Mouse (Mus musculus) thymus, postnatal 0 days (tissue): ENCODE results near the gene Mn1. TPM values are rescaled to one million over a fixed set of nuclear protein-coding genes. Genes with fewer than 3 reads are reported as not detected.

Experiments
- DNase-seq: peaks from one replicate; pipeline ENCODE4 v3.0.0-alpha.2; 2015; ENCODE audit warnings: low spot score
- polyA plus RNA-seq: library from polyadenylated mRNA; unstranded; fragments of >200 nt; fragmentation: Nextera tagmentation; extraction: Ambion mirVana; gene quantifications from 2 replicates; pipeline ENCODE4 v1.2.1, GENCODE M21; 2015

The Mn1 gene
- polyA plus RNA-seq, 1 experiment from 2014 or later = 2.9 TPM

- DNase-seq = no peak
Measured at GRCm38 (mm10) chr5:111473425-111473824, 56.3 kb downstream of the Mn1 start.

DNA sequence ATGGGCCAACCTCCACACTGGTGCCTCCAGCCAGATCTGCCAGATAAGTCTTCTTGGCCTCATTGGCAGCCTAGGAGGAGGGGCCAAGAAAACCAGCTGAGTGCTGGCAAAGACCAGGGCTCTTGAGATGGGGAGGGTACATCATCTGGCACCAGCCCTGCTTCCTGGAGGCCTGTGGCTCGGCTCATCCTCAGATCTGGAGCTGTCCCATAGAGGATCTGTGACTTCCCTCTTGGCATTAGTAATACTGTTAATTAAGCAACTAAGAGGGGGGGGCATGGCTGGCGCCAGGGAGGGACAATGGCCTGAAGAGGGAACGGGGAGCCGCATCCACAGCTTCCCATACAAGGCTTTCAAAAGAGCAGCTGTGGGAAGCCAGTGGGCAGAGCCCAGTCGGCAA is 58.6 kb downstream of the Mn1 start:
- DNase-seq = no peak

GRCm38 (mm10) chr5:111476141-111476540 is 59.0 kb downstream of the Mn1 start:
- DNase-seq = no peak

DNA sequence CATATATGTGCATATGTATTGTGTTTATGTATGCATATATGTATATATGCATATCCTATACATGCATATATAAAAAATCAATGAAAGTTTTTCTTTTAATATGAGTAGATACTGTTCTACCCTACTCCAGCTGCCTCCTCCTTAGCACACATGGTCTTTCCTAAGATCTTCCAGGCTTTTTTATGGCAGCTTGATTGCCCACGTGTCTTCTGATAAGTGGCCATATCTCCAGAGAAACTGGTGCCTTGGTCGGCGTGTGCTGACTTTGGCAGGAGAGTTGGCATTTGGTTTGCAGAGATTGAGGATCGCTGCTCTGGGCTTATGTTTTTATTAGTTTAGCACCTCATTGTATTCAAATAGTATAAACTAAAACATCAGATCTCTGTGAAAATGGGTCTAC is 68.7 kb downstream of the Mn1 start:
- DNase-seq = no peak

GRCm38 (mm10) chr5:111489022-111489616 is 72.0 kb downstream of the Mn1 start:
- DNase-seq = peak; percentile 62

- no peak for DNase-seq
Measured at GRCm38 (mm10) chr5:111490599-111490998, 73.4 kb downstream of the Mn1 start.

DNA sequence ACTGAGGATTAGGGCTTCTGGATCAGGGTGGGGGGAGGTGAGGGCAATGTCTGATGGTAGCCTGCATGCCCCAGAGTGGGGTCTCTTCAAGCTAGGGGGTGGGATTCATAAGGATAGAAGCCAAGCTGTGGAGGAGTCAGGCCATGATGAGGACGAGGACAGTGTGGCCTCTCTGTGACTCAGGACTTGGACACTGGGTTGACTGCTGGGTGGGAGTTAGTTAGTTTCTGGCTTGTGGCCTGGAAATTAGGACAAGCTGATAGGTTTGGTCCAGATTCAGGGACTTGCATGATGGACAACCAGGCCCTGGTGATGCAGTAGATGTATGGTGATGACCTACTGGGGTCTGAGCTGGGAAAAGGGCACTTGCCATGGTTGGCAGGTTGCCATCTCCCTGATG is 74.3 kb downstream of the Mn1 start:
- no peak for DNase-seq

GRCm38 (mm10) chr5:111500036-111500435 is 82.9 kb downstream of the Mn1 start:
- DNase-seq = peak; percentile 51

- DNase-seq = peak; percentile 28
Measured at GRCm38 (mm10) chr5:111501691-111502441, 84.7 kb downstream of the Mn1 start.

DNA sequence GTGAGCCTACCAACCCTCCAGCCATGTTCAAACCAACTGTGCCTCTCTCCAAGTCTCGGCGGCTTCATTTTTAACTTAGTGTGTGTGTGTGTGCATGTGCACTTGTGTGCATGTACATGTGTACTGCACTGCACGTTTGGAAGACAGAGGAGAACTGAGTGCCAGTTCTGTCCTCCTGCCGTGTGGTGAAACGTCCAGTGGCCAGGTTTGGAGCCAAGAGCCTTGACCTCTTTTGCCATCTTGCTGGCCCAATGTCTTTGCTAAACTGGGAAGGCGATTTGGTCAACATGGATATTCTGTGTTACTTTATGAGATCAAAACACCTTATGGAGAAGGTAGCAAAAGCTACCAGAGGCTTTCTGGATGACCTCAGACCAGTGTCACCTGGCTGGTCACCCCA is 88.1 kb downstream of the Mn1 start:
- DNase-seq = no peak

DNA sequence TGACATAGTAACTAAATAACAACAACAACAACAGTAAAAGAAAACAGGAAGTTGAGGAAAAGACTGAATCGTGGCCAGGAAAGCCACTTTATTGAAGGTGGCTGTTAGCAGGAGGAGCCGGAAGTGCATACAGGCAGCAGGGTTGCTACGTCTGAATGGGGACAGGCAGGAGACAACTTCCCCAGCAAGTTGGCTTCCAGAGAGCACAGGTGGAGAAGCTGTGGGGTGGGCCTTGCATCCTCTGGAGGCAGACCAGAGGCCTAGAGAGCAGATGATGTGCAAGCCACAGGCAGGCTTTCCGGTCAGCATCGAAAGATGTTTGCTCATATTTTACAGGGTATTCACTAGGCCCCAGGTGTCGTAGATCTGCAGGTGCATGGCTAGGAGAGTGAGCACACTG is 88.7 kb downstream of the Mn1 start:
- DNase-seq = peak; percentile 32

DNA sequence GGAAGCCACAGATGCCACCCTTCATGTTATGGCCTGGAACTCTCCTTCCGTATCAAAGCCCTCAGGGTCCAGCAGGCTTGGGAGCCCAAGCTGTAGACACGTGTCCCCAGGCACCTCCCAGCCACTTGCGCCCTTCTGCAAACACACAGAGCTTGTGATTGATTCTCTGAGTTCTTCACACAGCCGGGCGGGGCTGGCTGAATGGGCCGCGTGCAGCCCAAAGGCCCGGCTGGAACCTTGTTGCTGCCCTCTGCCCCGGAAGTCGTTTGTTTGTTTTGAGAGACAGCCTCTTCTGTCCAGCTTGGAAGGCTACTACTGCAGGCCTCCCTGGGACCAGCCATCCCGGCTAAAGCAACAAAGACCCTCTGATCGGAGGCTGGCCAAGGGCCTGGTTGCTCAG is 89.2 kb downstream of the Mn1 start:
- DNase-seq = no peak

Other genes starting within 250 kb of the Mn1 start
- gene Pitpnb, start 86.6 kb upstream of the Mn1 start, polyA plus RNA-seq = 88.4 and 89.5 TPM in 2 replicates